Mouse (Mus musculus) liver, embryonic 12.5 days (tissue): ENCODE measurements around the gene Adamts12. TPM values are rescaled to one million over a fixed set of nuclear protein-coding genes. Genes with fewer than 3 reads are reported as not detected.

Experiments
- ATAC-seq: fragments of 200-750 bp; cut with Nextera tagmentation; 2 replicates; pipeline ENCODE4 v1.8.0; 2017; ENCODE audit warnings: moderate number of reproducible peaks, mild to moderate bottlenecking, moderate library complexity
- H3K27ac ChIP-seq: fragments of 300-500 bp; sonication (generic); 2 replicates; pipeline ENCODE4 v1.5.1; 2016; ENCODE audit warnings: mild to moderate bottlenecking
- H3K27me3 ChIP-seq: fragments of 300-500 bp; sonication (generic); replicated peaks from 2 replicates; pipeline ENCODE4 v1.6.1; 2016; ENCODE audit warnings: mild to moderate bottlenecking, moderate library complexity
- H3K36me3 ChIP-seq: fragments of 300-500 bp; sonication (generic); 2 replicates; pipeline ENCODE4 v1.6.1; 2016; ENCODE audit warnings: mild to moderate bottlenecking, moderate library complexity
- H3K4me1 ChIP-seq: fragments of 300-500 bp; sonication (generic); 2 replicates; pipeline ENCODE4 v1.6.1; 2016
- H3K4me2 ChIP-seq: fragments of 300-500 bp; sonication (generic); 2 replicates; pipeline ENCODE4 v1.6.1; 2016; ENCODE audit warnings: mild to moderate bottlenecking, moderate library complexity
- H3K4me3 ChIP-seq: fragments of 300-500 bp; sonication (generic); 2 replicates; pipeline ENCODE4 v1.5.1; 2016; ENCODE audit warnings: mild to moderate bottlenecking, moderate library complexity
- H3K9ac ChIP-seq: fragments of 300-500 bp; sonication (generic); 2 replicates; pipeline ENCODE4 v1.6.1; 2016; ENCODE audit warnings: mild to moderate bottlenecking, moderate library complexity
- H3K9me3 ChIP-seq: fragments of 300-500 bp; sonication (generic); replicated peaks from 2 replicates; pipeline ENCODE4 v1.6.1; 2016; ENCODE audit warnings: mild to moderate bottlenecking, moderate library complexity
- WGBS: fragments of 180-500 bp; shearing (Covaris S2); methylation state at CpG from one replicate; pipeline ENCODE4 v1.1.7; 2016; ENCODE audit not compliant: insufficient replicate concordance; 5-methylcytosine and 5-hydroxymethylcytosine counted together
- polyA plus RNA-seq: library from polyadenylated mRNA; unstranded; fragments of >200 nt; fragmentation: Nextera tagmentation; extraction: Ambion mirVana; gene quantifications from 2 replicates; pipeline ENCODE4 v1.2.1, GENCODE M21; 2016

Gene Adamts12
- polyA plus RNA-seq, 1 experiment from 2014 or later, result 0.87 TPM

DNA sequence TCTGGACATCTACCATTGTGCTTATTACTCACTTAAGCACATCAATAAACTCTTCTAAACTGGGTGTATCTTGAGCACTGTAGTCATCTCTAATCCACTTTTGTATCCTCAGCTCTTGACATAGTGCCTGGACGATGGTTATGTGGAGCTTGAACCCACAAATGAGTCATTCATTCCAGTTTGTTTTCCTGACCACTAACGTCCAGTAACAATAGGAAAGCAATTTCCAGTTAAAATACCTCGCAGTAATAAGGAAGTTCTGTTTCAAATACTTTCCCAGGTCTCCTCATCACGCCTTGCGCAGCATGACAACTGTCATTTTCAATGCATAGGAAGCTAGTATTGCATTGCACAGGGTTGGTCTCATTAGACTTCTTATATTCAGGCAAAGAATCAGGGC lies 21.8 kb upstream of the Adamts12 start:
- no peak overlapping the region for H3K9ac ChIP-seq
- no peak overlapping the region for H3K4me2 ChIP-seq
- WGBS, result 50% methylated on average over 5 of the region's 5 CpGs
- no peaks in the 10 kb centered on the region for H3K36me3 ChIP-seq
- H3K27ac ChIP-seq, result no peak overlapping the region
- peaks cover 4% of the 10 kb centered on the region for H3K27me3 ChIP-seq
- H3K4me3 ChIP-seq, result no peak overlapping the region
- H3K4me1 ChIP-seq, result no peaks in the 10 kb centered on the region
- H3K9me3 ChIP-seq, result no peaks in the 10 kb centered on the region
- no peak for ATAC-seq

DNA sequence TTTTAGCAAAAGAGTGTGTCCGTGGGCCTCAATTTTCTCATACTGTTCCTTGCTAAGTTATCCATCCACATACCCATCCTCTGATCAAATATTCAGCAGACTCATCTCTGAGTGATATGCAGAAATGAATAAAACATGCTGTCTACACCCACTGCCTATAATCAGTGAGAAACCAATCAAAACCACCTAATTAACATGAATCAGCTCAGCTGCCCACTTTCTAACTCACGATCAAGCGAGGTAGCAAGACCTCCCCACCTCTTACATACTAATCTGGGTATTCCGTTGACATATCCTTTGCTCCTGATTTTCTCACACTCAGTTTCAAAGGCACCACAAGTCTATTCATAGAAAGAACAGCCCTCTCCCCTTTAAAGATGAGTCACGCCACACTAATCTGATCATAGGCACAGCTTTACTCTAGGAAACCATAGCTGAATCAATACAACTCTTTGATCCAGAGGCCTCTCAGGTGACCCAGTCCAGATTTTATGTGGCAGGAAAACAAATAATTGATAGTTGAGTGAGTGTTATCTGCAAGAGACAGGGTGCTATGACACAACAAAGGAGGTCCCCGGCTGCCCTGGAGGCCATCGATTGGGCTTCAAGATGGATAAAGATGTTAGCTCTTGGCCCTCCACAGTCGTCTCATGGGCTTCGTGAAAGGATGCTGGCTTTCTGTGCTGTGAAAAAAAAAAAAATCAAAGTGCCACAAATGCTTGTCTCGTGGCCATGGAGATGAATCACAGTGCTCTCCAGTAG lies 10.7 kb upstream of the Adamts12 start:
- WGBS, result 56% methylated on average over 10 of the region's 10 CpGs

DNA sequence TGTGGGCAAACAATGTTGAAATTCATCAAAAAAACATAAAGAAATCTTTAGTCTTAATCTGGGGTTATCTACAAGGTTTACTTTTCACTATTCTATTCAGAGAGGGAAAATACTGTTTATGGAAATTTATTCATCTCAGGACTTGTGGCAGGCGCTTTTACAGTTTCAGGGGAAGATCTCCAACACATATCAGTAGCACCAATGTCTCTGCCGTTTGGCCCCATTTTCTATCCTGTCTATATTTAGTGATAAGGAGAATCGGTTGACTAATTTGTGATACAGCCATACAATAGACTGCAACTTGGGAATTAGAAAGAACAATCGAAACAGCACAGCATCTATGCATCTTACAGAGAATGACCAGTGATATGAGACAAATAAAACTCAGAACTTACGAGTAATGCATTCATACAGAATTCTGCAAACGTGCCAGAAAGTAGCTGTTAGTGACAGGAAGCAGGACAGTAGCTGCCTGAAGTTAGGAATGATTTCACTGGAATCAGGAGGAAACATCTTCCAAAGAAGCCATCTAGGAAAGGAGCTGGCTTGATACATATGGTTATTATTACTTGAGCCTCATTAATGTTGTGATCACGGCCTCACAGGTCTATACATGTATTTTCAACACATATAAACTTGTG lies 10.0 kb upstream of the Adamts12 start:
- H3K36me3 ChIP-seq, result no peaks in the 10 kb centered on the region
- WGBS, result 58% methylated on average over 7 of the region's 7 CpGs
- H3K4me3 ChIP-seq, result no peak overlapping the region
- H3K4me1 ChIP-seq, result no peaks in the 10 kb centered on the region
- H3K9ac ChIP-seq, result no peak overlapping the region
- no peaks in the 10 kb centered on the region for H3K27me3 ChIP-seq
- no peak overlapping the region for H3K27ac ChIP-seq
- H3K9me3 ChIP-seq, result no peaks in the 10 kb centered on the region
- no peak overlapping the region for H3K4me2 ChIP-seq
- ATAC-seq, result no peak

More for the DNA sequence above, 10.7 kb upstream of the Adamts12 start:
- no peaks in the 10 kb centered on the region for H3K4me1 ChIP-seq
- no peak for ATAC-seq
- no peaks in the 10 kb centered on the region for H3K27me3 ChIP-seq
- H3K27ac ChIP-seq, result no peak overlapping the region
- H3K4me2 ChIP-seq, result no peak overlapping the region
- H3K36me3 ChIP-seq, result no peaks in the 10 kb centered on the region
- no peaks in the 10 kb centered on the region for H3K9me3 ChIP-seq
- H3K9ac ChIP-seq, result no peak overlapping the region
- no peak overlapping the region for H3K4me3 ChIP-seq

DNA sequence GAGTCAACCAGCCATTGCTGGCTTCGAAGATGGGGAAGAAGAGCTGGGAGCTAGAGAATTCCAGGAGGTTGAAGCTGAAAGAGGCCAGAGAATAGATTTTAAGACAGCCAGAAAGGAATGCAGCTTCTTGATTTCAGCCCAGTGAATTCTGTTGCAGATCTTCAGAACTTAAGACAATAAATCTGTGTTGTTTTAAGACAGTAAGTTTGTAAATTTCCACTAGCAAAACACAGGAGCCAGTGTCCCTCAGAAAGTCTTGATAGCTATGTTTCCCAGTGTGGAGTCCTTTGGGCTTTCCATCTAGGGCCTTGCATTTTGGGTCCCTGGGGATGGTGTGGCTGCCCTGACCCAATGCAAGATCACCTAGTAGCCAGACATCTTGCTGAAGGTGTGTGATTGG lies 1.7 kb upstream of the Adamts12 start:
- H3K36me3 ChIP-seq, result no peaks in the 10 kb centered on the region
- no peak overlapping the region for H3K4me2 ChIP-seq
- no peaks in the 10 kb centered on the region for H3K9me3 ChIP-seq
- no peak for ATAC-seq
- H3K27me3 ChIP-seq, result no peaks in the 10 kb centered on the region
- no peak overlapping the region for H3K27ac ChIP-seq
- no peak overlapping the region for H3K9ac ChIP-seq
- H3K4me1 ChIP-seq, result no peaks in the 10 kb centered on the region
- 68% methylated on average over 1 of the region's 1 CpGs for WGBS
- H3K4me3 ChIP-seq, result no peak overlapping the region

DNA sequence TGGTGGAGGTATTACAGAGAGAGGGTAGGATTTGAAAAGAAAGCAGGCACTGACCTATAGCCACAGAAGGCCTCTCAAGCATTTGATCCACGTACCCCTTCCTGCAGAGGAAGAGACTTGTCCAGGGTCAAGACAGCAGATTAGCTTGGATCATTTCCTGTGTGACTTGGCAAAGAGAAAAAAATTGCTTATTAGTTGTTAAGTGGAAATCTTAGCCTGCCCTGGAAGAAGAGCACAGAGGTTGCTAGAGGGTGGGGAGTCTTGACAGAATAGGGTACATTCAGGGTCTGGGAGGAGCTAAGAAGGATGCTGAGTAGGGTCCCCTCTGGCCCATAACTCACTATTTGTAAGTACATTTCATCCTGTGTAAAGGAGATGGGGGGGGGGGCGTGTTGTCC lies 431 bp upstream of the Adamts12 start:
- WGBS, result 21% methylated on average over 2 of the region's 2 CpGs
- Histone ChIP-seq H3K27ac (no peak overlapping the region), H3K4me3 (no peak overlapping the region), H3K9ac (no peak overlapping the region), H3K36me3 (no peaks in the 10 kb centered on the region), H3K9me3 (no peaks in the 10 kb centered on the region), H3K27me3 (no peaks in the 10 kb centered on the region), H3K4me1 (no peaks in the 10 kb centered on the region), H3K4me2 (peak overlapping the region; percentile 54)
- ATAC-seq, result peak; percentile 44

DNA sequence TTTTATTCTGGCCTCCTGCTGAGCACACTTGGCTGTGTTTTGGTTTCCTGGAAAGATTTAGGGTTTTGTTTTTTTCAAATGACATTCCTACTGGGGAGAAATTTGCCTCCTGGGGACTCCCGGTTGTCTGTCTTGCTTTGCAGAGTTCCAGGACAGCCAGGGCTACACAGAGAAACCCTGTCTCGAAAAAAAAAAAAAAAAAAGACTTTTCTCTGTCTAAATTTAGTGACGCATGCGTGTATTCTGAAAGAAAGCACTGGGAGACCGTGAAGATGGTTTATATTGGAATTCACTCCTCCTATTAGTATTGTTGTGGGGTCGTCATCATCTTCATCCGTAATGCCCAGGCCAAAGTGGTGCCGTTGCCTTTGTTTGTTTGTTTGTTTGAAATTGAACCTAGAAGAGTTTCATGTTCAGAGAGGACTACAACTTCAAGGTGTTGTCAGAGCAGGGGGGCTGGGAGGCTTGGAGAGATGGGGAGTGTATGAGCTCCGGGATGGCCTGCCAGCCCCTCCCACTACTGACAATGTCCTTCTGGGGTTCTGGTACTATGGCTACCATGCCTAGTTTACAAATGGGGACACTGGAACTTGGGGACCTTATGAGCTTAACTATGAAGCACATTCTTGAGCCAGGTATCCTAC lies 1.1 kb downstream of the Adamts12 start:
- no peaks in the 10 kb centered on the region for H3K27me3 ChIP-seq
- H3K27ac ChIP-seq, result peak overlapping the region; percentile 64; the same call in 1 of the 2 replicates
- H3K9ac ChIP-seq, result no peak overlapping the region
- H3K9me3 ChIP-seq, result no peaks in the 10 kb centered on the region
- no peaks in the 10 kb centered on the region for H3K36me3 ChIP-seq
- peak overlapping the region; percentile 30; the same call in 1 of the 2 replicates for H3K4me3 ChIP-seq
- H3K4me2 ChIP-seq, result peak overlapping the region; percentile 54
- no peaks in the 10 kb centered on the region for H3K4me1 ChIP-seq
- ATAC-seq, result no peak
- 30% methylated on average over 9 of the region's 9 CpGs for WGBS

DNA sequence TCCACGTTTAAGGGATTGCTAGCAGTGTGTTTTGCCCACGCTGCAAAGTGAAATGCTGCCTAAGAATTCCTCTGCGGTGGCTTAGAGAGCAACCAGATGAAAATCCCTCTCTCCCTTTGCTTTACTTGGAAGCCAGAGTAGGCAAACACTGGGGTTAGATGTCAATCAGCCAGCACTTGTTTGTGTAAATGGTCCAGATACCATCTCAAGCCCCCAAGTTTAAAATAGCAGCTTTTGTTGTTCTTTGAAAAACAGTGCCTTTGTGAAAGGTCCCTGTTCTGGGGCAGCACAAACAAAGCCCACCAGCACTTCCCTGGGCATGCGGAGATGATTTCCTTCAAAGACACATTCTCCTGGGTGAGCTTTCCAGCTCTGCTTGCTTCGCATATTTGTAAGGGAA lies 1.7 kb downstream of the Adamts12 start:
- peak overlapping the region; percentile 17; the same call in 1 of the 2 replicates for H3K4me3 ChIP-seq
- no peaks in the 10 kb centered on the region for H3K27me3 ChIP-seq
- no peak for ATAC-seq
- no peaks in the 10 kb centered on the region for H3K9me3 ChIP-seq
- H3K4me2 ChIP-seq, result peak overlapping the region; percentile 54
- no peak overlapping the region for H3K9ac ChIP-seq
- WGBS, result 26% methylated on average over 5 of the region's 5 CpGs
- H3K27ac ChIP-seq, result no peak overlapping the region
- H3K36me3 ChIP-seq, result no peaks in the 10 kb centered on the region
- H3K4me1 ChIP-seq, result no peaks in the 10 kb centered on the region

DNA sequence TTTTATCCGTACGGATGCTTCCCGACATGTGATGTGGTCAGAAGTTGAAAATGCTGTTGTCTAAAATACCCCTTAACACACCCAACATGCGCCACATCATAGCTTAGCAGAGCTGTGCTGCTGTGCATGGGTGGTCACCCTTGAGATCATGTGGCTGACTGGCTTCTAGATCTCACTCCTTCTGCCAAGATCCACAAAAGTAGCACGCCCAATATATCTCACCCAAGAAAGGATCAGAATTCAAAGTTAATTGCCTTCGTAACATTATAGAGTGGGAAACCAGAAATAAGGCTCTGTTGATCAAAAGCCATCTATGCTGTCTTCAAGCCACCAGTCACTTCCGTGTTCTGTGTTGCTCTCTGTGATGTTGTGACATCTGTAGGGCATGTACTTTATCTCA lies 3.3 kb downstream of the Adamts12 start:
- WGBS, result 69% methylated on average over 7 of the region's 7 CpGs
- H3K36me3 ChIP-seq, result no peaks in the 10 kb centered on the region
- no peak overlapping the region for H3K27ac ChIP-seq
- no peaks in the 10 kb centered on the region for H3K9me3 ChIP-seq
- H3K9ac ChIP-seq, result no peak overlapping the region
- ATAC-seq, result no peak
- H3K4me2 ChIP-seq, result no peak overlapping the region
- H3K27me3 ChIP-seq, result no peaks in the 10 kb centered on the region
- no peak overlapping the region for H3K4me3 ChIP-seq
- no peaks in the 10 kb centered on the region for H3K4me1 ChIP-seq

DNA sequence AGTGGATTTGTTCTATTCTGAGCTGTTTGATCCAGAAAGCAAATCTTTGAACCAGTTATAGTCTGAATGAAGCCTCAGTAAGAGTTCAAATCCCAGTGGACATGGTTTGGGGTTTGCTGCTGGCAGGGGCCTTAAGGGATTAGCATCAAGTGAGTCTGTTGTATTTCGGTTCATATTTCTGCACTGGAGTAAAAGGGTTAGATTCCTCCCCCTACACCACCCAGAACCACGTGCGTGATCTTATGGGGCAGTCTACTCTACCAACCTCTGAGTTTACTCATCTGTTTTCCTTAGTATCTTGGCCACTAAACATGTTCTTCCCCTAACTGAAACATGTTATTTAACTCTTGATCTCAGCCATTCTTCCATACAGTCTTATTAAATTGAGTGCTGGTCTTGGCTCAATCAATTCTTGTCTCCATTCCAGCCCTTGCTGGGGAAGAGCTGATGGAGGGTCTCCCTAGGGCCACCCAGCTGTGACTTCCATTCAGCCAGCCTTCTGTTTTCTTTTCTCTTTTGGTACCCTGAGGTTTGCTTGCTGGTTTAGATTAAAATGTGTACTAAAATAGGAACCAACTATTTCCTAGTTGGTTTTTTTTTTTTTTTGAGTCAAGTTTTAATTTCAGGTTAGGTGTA lies 11.3 kb downstream of the Adamts12 start:
- Histone ChIP-seq H3K4me1 (no peaks in the 10 kb centered on the region), H3K9ac (no peak overlapping the region), H3K9me3 (no peaks in the 10 kb centered on the region), H3K27ac (no peak overlapping the region), H3K4me3 (no peak overlapping the region), H3K36me3 (no peaks in the 10 kb centered on the region), H3K27me3 (no peaks in the 10 kb centered on the region), H3K4me2 (no peak overlapping the region)
- 68% methylated on average over 3 of the region's 3 CpGs for WGBS
- ATAC-seq, result no peak

DNA sequence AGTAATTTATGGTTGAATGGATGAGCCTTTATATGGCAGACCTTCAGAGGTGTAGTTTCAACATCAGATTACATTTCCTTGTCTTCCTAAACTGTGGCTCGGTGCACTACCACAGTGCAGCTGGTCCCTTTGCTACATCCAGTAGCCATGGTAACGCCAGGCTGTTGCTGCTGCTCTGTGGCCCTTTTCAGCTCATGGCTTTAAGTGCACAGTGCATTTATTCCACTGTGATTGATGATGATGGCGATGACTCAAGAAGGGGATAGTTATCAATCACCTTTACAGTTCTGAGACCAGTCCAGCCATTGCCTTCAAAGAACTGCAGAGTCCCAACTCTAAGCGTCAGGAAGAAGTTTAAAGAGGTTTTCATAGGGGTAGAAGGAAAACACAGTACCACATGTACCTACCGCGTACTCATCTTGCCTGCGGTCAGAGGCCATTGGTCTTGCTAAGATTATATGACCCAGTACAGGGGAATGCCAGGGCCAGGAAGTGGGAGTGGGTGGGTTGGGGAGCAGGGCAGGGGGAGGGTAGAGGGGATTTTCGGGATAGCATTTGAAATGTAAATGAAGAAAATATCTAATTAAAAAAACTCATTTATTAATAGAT lies 18.5 kb downstream of the Adamts12 start:
- Histone ChIP-seq H3K27ac (no peak overlapping the region), H3K9me3 (no peaks in the 10 kb centered on the region), H3K36me3 (no peaks in the 10 kb centered on the region), H3K27me3 (no peaks in the 10 kb centered on the region), H3K4me1 (no peaks in the 10 kb centered on the region), H3K4me3 (no peak overlapping the region), H3K4me2 (no peak overlapping the region), H3K9ac (no peak overlapping the region)
- ATAC-seq, result no peak
- 70% methylated on average over 8 of the region's 8 CpGs for WGBS

DNA sequence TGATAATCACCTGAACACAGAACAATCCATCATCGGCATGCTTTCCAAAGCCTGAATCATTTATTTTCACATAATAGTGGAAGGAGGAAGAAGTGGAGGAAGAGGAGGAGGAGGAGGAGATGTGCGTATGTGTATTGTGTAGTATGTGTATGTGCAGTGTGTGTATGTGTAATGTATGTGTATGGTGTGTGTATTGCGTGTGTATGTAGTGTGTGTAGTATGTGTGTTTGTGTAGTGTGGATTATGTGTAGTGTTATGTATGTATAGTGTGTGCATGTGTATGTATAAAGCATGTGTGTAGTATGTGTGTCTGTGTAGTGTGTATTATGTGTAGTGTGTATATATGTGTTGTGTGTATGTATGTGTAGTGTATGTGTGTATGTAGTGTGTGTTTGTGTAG lies 19.1 kb downstream of the Adamts12 start:
- Histone ChIP-seq H3K27ac (no peak overlapping the region), H3K4me1 (no peaks in the 10 kb centered on the region), H3K27me3 (no peaks in the 10 kb centered on the region), H3K4me2 (no peak overlapping the region), H3K4me3 (no peak overlapping the region), H3K9me3 (no peaks in the 10 kb centered on the region), H3K36me3 (no peaks in the 10 kb centered on the region), H3K9ac (no peak overlapping the region)
- 73% methylated on average over 3 of the region's 3 CpGs for WGBS
- no peak for ATAC-seq
